Mouse (Mus musculus) granulocyte monocyte progenitor cell, adult 5-6 weeks (primary cell): ENCODE results near the gene Ankrd34a. TPM values are rescaled to one million over a fixed set of nuclear protein-coding genes. Genes with fewer than 3 reads are reported as not detected.

Experiments
- ATAC-seq: replicated peaks from 2 replicates; pipeline ENCODE4 v1.8.0; 2016; ENCODE audit warnings: mild to moderate bottlenecking, moderate TSS enrichment, inconsistent platforms; ENCODE audit not compliant: poor library complexity, severe bottlenecking
- total RNA-seq, 2 experiments: library from RNA; stranded (forward) in 1 of 2; stranded (reverse) in 1 of 2; fragments of 200-712, 200-1000 nt in 1 of 2; fragments of >200 nt in 1 of 2; fragmentation: Nextera tagmentation in 1 of 2; gene quantifications; 2 replicates each; pipeline ENCODE4 v1.2.3; 2014 to 2017

The Ankrd34a gene
- total RNA-seq, 2 experiments from 2014 or later, result not detected

DNA sequence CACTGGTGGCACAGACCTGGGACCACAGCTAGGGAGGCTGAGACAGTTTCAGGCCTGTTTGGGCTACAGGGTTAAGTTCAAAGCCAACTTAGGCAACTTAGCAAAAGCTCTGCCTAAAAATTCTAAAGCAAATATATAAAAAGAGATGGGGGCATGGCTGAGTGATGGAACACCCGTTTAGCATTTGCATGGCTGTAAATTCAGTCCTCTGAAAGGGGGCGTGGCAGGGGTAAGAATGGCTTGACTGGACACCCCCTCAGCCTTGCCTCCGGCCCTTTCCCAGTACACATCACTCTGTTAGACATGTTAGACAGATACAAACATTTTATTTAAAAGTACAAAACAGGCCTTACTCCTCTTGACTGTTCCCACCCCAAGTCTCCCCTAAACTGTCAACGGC lies 18.9 kb upstream of the Ankrd34a start:
- no peak for ATAC-seq

DNA sequence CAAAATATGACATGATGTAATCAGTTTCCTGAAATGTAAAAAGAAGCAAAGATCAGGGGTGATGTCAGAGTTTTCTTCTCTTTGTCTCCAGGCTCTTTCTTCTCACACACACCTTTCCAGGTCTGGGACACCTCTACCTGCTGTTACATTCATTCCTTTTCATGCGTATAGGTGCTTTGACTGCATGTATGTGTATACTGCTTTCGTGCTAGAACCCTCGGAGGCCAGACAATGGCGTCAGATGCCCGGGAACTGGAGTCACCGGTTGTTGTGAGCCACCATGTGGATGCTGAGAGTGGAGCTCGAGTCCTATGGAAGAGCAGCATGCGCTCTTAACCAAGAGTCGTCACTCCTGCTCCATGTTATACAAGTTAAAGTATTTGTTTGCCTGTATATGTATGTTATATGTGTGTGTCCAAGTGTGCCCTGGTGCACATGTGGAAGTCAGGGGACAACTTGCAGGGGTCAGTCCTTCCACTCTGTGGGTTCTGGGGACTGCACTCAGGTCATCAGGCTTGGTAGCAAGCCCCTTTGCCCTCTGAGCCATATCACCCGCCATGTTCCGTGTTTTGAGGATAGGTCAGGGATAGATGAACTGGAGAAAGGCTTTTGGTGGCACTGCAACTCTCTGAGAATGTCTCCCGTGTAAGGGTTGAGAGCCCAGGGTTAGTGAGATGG lies 17.7 kb upstream of the Ankrd34a start:
- no peak for ATAC-seq

DNA sequence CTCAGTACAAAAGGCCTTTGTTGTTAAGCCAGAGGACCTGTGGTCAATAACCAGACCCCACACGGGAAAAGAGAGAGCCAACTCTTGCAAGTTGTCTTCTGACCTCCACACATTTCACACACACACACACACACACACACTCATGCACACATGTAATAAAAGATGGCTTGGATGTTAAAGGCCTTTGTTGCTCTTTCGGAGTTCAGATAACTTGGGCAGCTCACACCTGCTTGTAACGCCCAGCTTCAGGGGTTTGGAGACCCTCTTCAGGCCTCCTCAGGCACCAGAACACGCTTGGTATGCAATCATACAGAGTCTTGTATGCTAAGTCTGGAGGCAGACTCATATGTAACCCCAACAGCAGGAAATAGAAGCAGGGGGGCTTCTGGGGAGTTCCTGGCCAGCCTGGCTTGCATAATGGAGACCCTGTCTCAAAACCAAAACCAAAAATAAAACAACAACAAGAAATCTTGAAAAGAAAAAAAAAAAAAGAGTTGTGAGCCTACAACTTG lies 17.1 kb upstream of the Ankrd34a start:
- no peak for ATAC-seq

DNA sequence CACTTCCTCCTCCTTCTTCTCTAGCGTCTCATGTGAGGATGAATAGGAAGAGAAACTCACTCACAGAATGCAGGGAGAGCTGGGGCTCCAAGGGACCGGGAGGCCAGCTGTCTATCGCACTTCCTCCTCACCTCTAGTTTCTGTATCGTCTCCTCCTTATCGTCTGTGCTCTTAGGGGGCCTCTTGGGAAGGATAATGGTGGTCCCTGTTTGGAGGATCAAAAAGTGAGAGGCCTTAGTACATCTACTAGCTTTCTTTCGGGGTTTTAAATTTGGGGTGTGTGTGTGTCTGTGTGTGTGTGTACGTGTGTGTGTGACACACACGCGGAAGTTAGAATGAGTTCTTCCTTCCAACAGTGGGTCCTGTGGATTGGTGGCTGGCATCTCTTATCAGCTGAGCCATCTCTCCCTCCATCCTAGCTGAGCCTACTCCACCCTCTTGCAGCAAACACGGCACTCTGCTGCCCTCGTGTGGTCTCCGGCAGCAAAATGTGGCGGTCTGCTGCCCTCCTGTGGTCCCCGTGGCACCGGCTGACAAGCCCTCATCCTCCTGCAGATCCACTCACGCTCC lies 16.5 kb upstream of the Ankrd34a start:
- ATAC-seq, result peak; percentile 80

DNA sequence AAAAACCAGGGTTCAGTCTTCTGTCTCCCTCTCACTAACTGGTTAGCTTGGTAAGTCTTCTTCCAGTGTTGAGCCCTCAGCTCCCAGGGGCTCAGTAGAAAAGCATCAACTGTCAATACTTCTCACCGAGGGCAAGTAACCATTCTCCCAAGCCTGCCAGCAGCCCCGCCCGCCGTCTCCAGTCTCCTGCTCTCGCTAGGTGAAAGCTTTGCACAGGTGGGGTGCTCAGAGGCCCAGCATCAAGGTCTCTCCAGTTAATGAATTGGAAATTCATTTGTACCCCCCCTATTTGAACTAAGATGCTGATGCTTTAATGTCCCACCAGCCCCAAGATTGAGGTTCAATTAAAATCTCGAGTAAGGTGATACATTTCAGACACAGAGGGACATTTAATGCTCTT lies 15.3 kb upstream of the Ankrd34a start:
- ATAC-seq, result no peak

DNA sequence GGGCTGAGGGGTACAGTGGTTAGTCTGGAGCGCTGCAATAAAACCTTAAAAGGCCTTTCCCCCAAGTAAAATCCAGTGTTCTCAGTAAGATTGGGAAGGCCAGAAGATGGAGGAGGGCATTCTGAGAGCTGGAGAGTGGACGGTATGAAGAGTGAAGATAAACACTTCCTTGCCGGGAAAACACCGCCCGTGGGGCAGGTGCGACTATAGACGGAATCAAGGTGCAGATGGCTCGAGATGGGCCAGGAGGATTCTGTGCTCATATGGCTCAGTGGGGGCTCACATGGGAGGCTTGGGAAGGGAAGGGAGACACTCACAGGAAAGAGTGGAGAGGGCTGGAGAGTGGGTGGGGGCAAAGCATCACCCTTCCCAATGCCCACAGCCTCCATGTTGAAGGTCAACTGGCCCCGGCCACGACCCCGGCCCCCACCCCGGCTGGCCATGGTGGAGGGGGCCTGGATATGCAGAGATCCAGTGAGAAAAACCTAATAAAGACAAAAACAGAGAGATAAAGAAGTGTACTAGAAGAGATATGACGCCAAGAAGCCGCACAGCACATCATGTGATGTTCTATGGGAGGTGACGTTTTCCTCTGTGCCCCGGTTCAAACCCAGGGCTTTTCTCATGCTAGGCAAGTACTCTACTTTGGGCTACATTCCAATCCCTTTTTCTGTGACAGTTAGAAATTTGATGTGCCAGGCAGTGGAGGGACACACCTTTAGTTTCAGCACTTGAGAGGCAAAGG lies 14.5 kb upstream of the Ankrd34a start:
- ATAC-seq, result no peak

DNA sequence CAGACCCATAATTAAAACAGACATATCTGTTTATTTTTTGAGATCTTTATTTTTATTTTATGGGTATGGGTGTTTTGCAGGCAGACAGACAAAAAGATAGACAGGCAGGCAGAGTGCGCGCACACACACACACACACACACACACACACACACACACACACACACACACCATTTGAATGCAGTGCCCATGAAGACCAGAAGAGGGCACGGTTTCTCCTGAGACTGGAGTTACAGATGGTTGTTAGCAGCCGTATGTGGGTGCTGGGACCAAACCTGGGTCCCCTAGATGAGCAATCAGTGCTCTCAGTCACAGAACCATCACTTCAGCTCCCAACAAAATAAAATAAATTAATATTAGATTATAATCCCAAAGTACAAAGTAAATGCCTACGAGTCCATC lies 13.1 kb upstream of the Ankrd34a start:
- ATAC-seq, result no peak

DNA sequence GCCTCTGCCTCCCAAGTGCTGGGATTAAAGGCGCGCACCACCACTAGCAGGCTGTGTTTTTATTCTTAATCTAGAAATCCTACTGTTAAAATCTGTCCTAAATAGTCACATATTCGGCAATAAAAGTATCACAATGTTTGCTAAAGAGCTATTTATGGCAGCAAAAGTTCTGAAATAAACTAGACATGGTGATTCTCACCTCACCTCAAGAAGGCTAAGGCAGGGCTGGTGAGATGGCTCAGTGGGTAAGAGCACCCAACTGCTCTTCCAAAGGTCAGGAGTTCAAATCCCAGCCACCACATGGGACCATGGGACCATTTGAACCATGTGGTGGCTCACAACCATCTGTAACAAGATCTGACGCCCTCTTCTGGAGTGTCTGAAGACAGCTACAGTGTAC lies 5.8 kb upstream of the Ankrd34a start:
- ATAC-seq, result no peak

DNA sequence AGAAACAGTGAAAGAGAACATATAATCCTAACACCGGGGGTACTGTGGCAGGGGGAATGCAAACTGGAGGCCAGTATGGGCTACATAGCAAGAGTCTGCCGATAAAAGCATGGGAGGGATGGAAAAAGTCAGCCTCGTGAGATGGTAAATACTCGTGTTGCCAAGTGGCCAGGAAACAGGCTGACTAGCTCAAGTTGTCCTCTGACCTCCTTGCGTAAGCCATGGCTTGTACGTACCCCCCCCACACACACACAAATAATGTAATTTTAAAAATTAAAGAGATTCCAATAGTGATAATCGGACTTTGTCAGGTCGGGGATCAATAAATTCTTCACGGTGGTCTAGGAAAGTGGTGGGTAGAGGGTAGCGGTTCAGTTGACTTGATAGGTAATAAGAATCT lies 3.1 kb upstream of the Ankrd34a start:
- no peak for ATAC-seq

DNA sequence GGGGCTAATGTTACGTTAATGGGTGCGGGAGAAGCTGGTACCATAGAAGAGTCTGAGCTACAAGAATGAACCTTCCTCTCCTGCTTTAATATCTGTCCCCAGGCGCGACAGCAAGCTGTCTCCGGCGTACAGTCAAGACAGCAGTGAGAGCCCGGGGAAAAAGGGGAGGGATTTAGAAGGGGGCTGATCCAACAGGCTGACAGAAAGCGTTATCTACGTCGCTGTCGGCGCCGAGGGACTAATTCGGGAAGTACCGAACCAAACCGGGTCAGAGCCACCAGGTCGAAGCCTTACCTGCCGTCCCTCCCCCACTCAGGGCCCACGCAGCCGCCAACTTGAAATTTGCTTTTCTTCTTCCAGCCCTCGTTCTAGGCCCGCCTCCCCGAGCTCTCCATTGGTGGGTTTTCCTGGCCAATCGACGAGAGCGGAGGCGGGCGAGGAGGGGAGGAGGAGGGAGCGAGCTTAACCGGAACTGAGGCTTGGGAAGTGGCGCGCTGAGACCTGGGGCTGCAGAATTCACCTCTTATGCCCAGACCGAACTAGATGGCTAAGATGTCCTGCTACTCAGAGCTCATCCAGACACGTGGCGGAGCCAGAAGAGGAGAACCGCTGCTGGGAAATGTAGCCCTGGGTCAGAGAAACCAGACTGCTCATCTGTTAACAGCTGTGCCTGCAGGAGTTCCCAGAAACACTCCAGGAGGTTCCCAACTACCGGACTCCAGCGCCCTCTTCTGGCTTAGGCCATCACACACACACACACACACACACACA lies 2.5 kb upstream of the Ankrd34a start, which contains the start of gene Polr3gl:
Polr3gl (minus strand) TSS at position 392 of the 771 bp plus-strand sequence.
- ATAC-seq, result peak; percentile 87

DNA sequence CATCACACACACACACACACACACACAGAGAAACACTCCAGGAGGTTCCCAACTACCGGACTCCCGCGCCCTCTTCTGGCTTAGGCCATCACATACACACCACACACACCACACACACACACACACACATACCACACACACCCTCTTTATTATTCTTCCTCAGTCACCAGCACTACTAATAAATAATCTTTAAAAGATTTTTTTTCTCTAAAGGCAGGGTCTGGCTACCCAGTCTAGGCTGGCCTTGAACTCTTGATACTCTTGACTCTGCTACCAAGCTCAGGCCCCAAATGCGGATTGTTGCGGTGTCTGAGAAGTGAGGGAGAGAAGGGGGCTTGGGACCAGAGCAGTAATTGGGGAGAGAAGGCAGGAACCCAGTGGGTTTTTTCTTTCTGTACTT lies 1.6 kb upstream of the Ankrd34a start:
- ATAC-seq, result no peak

DNA sequence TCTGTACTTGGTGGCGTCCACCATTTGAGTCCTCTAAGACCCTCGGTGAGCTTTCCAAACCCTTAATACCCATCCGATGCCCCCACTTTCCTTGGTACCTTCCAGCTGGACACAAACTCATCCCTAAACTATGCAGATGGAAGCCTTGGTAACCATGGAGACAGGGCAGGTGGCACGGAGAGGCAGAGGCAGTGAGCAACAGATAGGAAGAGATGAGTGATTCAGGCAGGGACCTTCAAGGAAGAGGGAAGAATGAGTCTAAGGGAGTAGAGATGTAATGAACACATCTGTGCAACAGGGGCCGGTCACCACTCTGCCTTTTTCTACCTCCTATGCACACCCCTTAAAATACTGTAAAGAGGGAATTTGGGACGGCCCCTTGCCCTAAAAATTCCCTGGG lies 775 bp upstream of the Ankrd34a start:
- no peak for ATAC-seq

DNA sequence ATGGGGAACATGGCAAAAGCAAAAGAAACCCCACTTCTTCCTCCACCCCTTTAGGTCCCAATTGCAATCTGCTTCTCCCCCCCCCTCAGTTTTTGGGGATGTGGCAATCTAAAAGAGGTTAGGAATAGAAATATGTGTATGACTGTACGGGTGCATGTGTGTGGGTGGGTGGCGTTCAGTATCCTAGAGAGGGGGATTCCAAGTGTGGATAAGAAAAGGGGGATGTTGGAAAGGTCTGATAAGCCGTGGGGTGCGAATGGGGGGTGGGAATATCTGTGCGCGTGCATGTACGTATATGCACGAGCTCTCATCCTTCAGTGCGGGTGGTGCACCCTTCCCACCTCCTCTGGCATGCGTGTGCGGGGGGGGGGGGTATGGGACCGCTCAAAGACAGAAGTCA lies 419 bp downstream of the Ankrd34a start:
- no peak for ATAC-seq

DNA sequence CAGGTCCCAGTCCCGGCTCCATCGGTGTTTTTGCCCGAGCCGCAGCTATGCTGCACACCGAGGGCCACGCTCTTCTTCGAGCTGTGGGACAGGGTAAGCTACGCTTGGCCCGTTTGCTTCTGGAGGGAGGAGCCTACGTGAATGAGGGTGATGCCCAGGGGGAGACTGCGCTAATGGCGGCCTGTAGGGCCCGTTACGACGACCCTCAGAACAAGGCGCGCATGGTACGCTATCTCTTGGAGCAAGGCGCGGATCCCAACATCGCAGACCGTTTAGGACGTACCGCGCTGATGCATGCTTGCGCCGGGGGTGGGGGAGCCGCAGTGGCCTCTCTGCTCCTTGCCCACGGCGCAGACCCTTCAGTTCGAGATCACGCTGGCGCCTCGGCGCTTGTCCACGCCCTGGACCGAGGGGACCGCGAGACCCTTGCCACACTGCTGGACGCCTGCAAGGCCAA lies 1.0 kb downstream of the Ankrd34a start:
- ATAC-seq, result no peak

DNA sequence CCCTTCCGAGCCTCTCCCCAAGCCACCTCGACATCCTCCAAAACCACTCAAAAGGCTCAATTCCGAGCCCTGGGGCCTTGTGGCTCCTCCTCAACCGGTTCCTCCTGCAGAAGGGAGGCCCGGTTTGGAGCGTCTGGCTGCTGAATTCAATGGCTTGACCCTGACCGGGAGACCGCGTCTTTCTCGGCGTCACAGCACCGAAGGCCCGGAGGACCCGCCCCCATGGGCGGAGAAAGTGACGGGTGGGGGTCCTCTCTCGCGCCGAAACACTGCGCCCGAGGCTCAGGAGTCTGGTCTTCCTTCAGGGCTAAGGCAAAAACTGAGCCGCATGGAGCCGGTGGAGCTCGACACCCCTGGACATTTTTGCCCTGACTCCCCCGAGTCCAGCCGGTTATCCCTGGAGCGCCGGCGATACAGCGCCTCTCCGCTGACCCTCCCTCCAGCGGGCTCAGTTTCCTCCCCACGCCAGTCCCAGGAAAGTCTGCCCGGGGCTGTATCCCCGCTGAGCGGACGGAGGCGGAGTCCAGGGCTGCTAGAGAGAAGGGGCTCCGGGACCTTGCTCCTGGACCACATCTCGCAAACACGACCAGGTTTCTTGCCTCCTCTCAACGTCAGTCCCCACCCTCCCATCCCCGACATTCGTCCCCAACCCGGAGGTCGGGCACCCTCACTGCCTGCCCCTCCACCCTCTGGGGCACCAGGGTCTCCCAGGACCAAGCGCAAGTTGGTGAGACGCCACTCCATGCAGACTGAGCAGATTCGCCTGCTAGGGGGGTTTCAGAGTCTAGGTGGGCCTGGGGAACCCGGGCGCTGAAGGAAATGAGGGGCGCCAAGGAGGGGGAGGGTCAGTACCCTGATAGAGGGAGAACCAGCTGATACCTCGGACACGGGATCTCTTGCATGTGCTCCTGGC lies 2.0 kb downstream of the Ankrd34a start:
- no peak for ATAC-seq

DNA sequence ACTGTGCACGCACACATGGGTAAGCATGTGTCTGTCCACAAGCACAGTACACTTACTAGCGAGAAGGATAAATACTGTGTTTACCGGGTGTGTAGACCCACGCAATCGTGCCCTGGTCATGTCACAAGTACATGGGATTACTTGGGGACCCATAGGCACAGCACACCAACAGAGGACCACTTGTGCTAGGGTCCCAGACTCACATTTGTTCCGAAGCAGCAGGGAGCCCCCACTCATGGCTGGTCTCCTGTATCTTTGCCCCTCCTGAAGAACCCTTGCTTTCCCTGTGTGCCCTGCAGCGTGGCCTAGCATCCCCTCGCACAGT lies 2.6 kb downstream of the Ankrd34a start:
- ATAC-seq, result no peak

DNA sequence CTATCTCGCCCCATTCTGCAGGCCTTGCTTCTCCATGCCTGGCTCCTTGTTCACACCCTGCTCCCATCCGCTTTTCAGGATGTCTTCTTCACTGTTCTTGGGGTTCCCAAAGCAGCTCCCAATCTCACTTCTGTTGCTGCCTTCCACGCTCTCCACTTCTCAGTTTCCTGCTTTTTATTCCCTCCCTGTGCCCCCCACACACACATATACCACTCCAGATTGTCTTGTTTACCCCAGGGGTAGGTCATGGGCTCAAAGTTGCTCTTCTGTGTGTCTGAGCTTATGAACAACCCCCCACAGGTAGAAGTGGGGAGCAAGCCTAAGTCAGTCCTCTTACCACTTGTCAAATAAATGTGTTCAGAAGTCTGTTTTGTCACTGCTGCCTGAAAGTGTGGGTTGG lies 3.0 kb downstream of the Ankrd34a start:
- ATAC-seq, result no peak

DNA sequence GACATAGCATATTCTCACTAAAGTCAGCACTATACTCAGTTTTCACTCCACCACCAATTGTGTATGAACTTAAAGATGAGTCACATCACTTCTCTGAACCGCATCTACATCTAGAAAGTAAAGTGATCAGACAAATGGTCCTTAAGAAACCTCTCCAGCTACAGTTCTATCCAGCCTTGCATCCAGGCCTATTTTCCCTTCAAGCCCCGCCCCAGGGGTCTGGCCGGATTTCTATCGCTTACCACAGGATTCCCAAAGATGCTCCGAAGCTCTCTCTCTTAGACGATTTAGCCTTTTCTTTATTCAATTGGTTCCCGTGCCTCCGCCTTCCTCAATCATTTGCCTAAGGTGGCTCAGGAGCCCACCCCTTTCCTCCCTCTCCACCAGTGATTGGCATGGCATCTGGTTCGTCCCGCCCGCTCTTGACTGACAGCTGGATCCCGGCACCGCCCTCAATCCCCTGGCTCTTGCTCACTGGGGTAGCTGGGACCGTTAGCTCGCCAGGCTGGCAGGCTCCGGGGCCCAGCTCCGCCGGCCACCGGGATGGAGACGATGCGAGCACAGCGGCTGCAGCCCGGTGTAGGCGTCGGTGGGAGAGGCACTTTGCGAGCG lies 4.3 kb downstream of the Ankrd34a start, which contains the start of gene Lix1l:
Lix1l (plus strand) TSS at position 511 of the 612 bp plus-strand sequence.
- peak; percentile 92 for ATAC-seq

DNA sequence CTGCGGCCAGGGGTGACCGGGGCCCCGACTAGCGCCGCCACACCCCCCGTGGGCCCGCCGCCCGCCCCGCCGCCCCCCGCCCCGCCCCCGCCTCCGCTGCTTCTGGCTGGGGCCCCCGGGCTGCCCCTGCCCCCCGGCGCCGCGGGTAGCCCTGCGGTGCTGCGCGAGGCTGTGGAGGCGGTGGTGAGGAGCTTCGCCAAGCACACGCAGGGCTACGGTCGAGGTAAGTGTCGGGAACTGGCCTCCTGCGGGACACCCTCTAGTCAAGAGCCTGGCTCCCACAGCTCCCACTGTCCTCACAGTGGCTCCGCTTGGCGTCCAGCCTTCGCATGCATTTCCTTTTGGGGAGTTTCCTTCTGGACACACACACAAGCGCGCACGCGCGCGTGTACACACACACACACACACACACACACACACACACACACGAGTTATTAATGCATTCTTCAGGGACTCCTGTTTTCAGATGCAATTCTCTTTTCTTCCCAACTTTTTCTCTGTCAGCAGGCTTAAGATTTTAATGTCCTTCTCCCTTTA lies 4.9 kb downstream of the Ankrd34a start:
- peak; percentile 6; the same call in 1 of the 2 replicates for ATAC-seq
